Mouse (Mus musculus) heart, embryonic 11.5 days (tissue): Measurements from ENCODE around the gene Dapk1. TPM values are rescaled to one million over a fixed set of nuclear protein-coding genes. Genes with fewer than 3 reads are reported as not detected.

Experiments
- ATAC-seq: fragments of 200-750 bp; cut with Nextera tagmentation; replicated peaks from 2 replicates; pipeline ENCODE4 v1.8.0; 2017; ENCODE audit warnings: moderate library complexity; ENCODE audit not compliant: insufficient number of reproducible peaks, low FRiP score, low TSS enrichment
- H3K27ac ChIP-seq: fragments of 300-500 bp; sonication (generic); 2 replicates; pipeline ENCODE4 v1.5.1; 2014; ENCODE audit warnings: mild to moderate bottlenecking, low read depth, low read length
- H3K27me3 ChIP-seq: fragments of 300-500 bp; sonication (generic); 2 replicates; pipeline ENCODE4 v1.6.1; 2014; ENCODE audit warnings: mild to moderate bottlenecking, low read length, mixed read lengths; ENCODE audit not compliant: control insufficient read depth, insufficient read depth
- H3K36me3 ChIP-seq: fragments of 300-500 bp; sonication (generic); 2 replicates; pipeline ENCODE4 v1.6.1; 2014; ENCODE audit warnings: mild to moderate bottlenecking, low read length, moderate library complexity, mixed read lengths; ENCODE audit not compliant: control insufficient read depth, insufficient read depth
- H3K4me1 ChIP-seq: fragments of 300-500 bp; sonication (generic); 2 replicates; pipeline ENCODE4 v1.6.1; 2014; ENCODE audit warnings: low read length; ENCODE audit not compliant: control insufficient read depth, insufficient read depth
- H3K4me2 ChIP-seq: fragments of 300-500 bp; sonication (generic); 2 replicates; pipeline ENCODE4 v1.6.1; 2014; ENCODE audit warnings: mild to moderate bottlenecking, moderate library complexity
- H3K4me3 ChIP-seq: fragments of 300-500 bp; sonication (generic); 2 replicates; pipeline ENCODE4 v1.5.1; 2014; ENCODE audit warnings: low read depth, low read length
- H3K9ac ChIP-seq: fragments of 300-500 bp; sonication (generic); 2 replicates; pipeline ENCODE4 v1.6.1; 2014; ENCODE audit warnings: mild to moderate bottlenecking, low read depth, low read length, moderate library complexity
- H3K9me3 ChIP-seq: fragments of 300-500 bp; sonication (generic); replicated peaks from 2 replicates; pipeline ENCODE4 v1.6.1; 2016; ENCODE audit warnings: low read length; ENCODE audit not compliant: control insufficient read depth
- WGBS: fragments of 180-500 bp; shearing (Covaris S2); extraction: QIAGEN DNeasy Blood & Tissue Kit; methylation state at CpG from one replicate; pipeline ENCODE4 v1.1.7; 2014; ENCODE audit not compliant: insufficient replicate concordance; 5-methylcytosine and 5-hydroxymethylcytosine counted together
- polyA plus RNA-seq: library from polyadenylated mRNA; unstranded; fragments of >200 nt; fragmentation: Nextera tagmentation; extraction: Ambion mirVana; gene quantifications from 2 replicates; pipeline ENCODE4 v1.2.1, GENCODE M21; 2014

Dapk1 gene
- polyA plus RNA-seq, 1 experiment from 2014 or later = 9.8 TPM

GRCm38 (mm10) chr13:60736421-60737105 is 134.8 kb downstream of the Dapk1 start:
- H3K4me3 ChIP-seq = no peak overlapping the region
- no peak for ATAC-seq
- no peaks in the 10 kb centered on the region for H3K27me3 ChIP-seq
- WGBS = 82% methylated on average over 13 of the region's 13 CpGs
- H3K36me3 ChIP-seq = no peaks in the 10 kb centered on the region
- H3K4me2 ChIP-seq = no peak overlapping the region
- no peak overlapping the region for H3K27ac ChIP-seq
- no peaks in the 10 kb centered on the region for H3K9me3 ChIP-seq
- H3K9ac ChIP-seq = no peak overlapping the region
- H3K4me1 ChIP-seq = peaks cover 13% of the 10 kb centered on the region

GRCm38 (mm10) chr13:60737632-60738324 is 136.0 kb downstream of the Dapk1 start:
- Histone ChIP-seq H3K4me3 (no peak overlapping the region), H3K4me2 (peak overlapping the region; percentile 52), H3K27ac (peak overlapping the region; percentile 59), H3K27me3 (no peaks in the 10 kb centered on the region), H3K4me1 (peaks cover 16% of the 10 kb centered on the region), H3K9ac (no peak overlapping the region), H3K36me3 (no peaks in the 10 kb centered on the region), H3K9me3 (no peaks in the 10 kb centered on the region)
- ATAC-seq = peak; percentile 85
- WGBS = 13% methylated on average over 9 of the region's 9 CpGs

- Histone ChIP-seq H3K4me2 (peak overlapping the region; percentile 52), H3K27me3 (no peaks in the 10 kb centered on the region), H3K4me3 (no peak overlapping the region), H3K27ac (peak overlapping the region; percentile 59; the same call in 1 of the 2 replicates), H3K36me3 (no peaks in the 10 kb centered on the region), H3K4me1 (peaks cover 16% of the 10 kb centered on the region), H3K9me3 (no peaks in the 10 kb centered on the region), H3K9ac (no peak overlapping the region)
- 15% methylated on average over 9 of the region's 9 CpGs for WGBS
- 0 out of 2 replicates have a peak, but pooled peaks have one; percentile 37 for ATAC-seq
Measured at GRCm38 (mm10) chr13:60738429-60738828, 136.7 kb downstream of the Dapk1 start.

- no peak overlapping the region for H3K27ac ChIP-seq
- no peak for ATAC-seq
- 81% methylated on average over 6 of the region's 6 CpGs for WGBS
Measured at GRCm38 (mm10) chr13:60740248-60740647, 138.5 kb downstream of the Dapk1 start.

GRCm38 (mm10) chr13:60742611-60743010 is 140.9 kb downstream of the Dapk1 start:
- H3K4me1 ChIP-seq = peaks cover 12% of the 10 kb centered on the region; the same call in 1 of the 2 replicates
- ATAC-seq = no peak
- H3K9ac ChIP-seq = no peak overlapping the region
- 0 out of 2 replicates have a peak overlapping the region, but pooled peaks have one; percentile 0 for H3K27ac ChIP-seq
- no peaks in the 10 kb centered on the region for H3K27me3 ChIP-seq
- 65% methylated on average over 3 of the region's 3 CpGs for WGBS
- H3K36me3 ChIP-seq = no peaks in the 10 kb centered on the region
- H3K4me3 ChIP-seq = no peak overlapping the region
- no peak overlapping the region for H3K4me2 ChIP-seq
- H3K9me3 ChIP-seq = no peaks in the 10 kb centered on the region

More at GRCm38 (mm10) chr13:60740248-60740647, 138.5 kb downstream of the Dapk1 start:
- peaks cover 14% of the 10 kb centered on the region; the same call in 1 of the 2 replicates for H3K4me1 ChIP-seq
- no peaks in the 10 kb centered on the region for H3K9me3 ChIP-seq
- H3K9ac ChIP-seq = no peak overlapping the region
- no peaks in the 10 kb centered on the region for H3K27me3 ChIP-seq
- no peaks in the 10 kb centered on the region for H3K36me3 ChIP-seq
- H3K4me2 ChIP-seq = no peak overlapping the region
- H3K4me3 ChIP-seq = no peak overlapping the region

GRCm38 (mm10) chr13:60743381-60744077 is 141.8 kb downstream of the Dapk1 start:
- H3K9me3 ChIP-seq = no peaks in the 10 kb centered on the region
- H3K27ac ChIP-seq = peak overlapping the region; percentile 67
- peak; percentile 57; the same call in 1 of the 2 replicates for ATAC-seq
- H3K4me2 ChIP-seq = no peak overlapping the region
- peaks cover 6% of the 10 kb centered on the region; the same call in 1 of the 2 replicates for H3K4me1 ChIP-seq
- no peak overlapping the region for H3K4me3 ChIP-seq
- H3K36me3 ChIP-seq = no peaks in the 10 kb centered on the region
- H3K27me3 ChIP-seq = no peaks in the 10 kb centered on the region
- no peak overlapping the region for H3K9ac ChIP-seq
- WGBS = 52% methylated on average over 13 of the region's 13 CpGs

GRCm38 (mm10) chr13:60744078-60744460 is 142.3 kb downstream of the Dapk1 start:
- Histone ChIP-seq H3K27me3 (no peaks in the 10 kb centered on the region), H3K9ac (no peak overlapping the region), H3K36me3 (no peaks in the 10 kb centered on the region), H3K4me1 (peaks cover 6% of the 10 kb centered on the region; the same call in 1 of the 2 replicates), H3K27ac (peak overlapping the region; percentile 67), H3K9me3 (no peaks in the 10 kb centered on the region), H3K4me3 (no peak overlapping the region), H3K4me2 (no peak overlapping the region)
- ATAC-seq = 0 out of 2 replicates have a peak, but pooled peaks have one; percentile 25
- WGBS = 24% methylated on average over 7 of the region's 7 CpGs

- Histone ChIP-seq H3K36me3 (no peaks in the 10 kb centered on the region), H3K4me2 (no peak overlapping the region), H3K27me3 (no peaks in the 10 kb centered on the region), H3K27ac (no peak overlapping the region), H3K9me3 (no peaks in the 10 kb centered on the region), H3K9ac (no peak overlapping the region), H3K4me1 (peaks cover 6% of the 10 kb centered on the region; the same call in 1 of the 2 replicates), H3K4me3 (no peak overlapping the region)
- WGBS = 73% methylated on average over 3 of the region's 3 CpGs
- ATAC-seq = no peak
Measured at GRCm38 (mm10) chr13:60744736-60745135, 143.0 kb downstream of the Dapk1 start.
